Mouse (Mus musculus) cerebellum, postnatal 36 days (tissue): Measurements from ENCODE around the gene Cabp2.
"Not testable (repeated sequence)": the region's sequence is repeated elsewhere in the genome, so short reads cannot be mapped to it uniquely, and the experiment has no call there.

Source experiments
- DNase-seq, 2 experiments: peaks; one replicate each; pipeline ENCODE4 v3.0.0; 2021 to 2022; ENCODE audit warnings: mixed read lengths in 2 of 2

Gene Cabp2

GRCm38 (mm10) chr19:4056727-4057126 lies 24.7 kb upstream of the Cabp2 start:
- no peak for DNase-seq

- DNase-seq = no peak
Measured at GRCm38 (mm10) chr19:4057389-4057788, 24.0 kb upstream of the Cabp2 start.

GRCm38 (mm10) chr19:4057962-4058361 lies 23.4 kb upstream of the Cabp2 start:
- DNase-seq = no peak

GRCm38 (mm10) chr19:4058581-4058980 lies 22.8 kb upstream of the Cabp2 start:
- DNase-seq = no peak

- no peak for DNase-seq
Measured at GRCm38 (mm10) chr19:4059069-4059740, 22.2 kb upstream of the Cabp2 start, which contains the start of gene Gstp3. Gene Gstp3 (minus strand): TSS chr19:4059569.

GRCm38 (mm10) chr19:4060044-4060898 lies 21.1 kb upstream of the Cabp2 start:
- not testable (repeated sequence) for DNase-seq

- DNase-seq = no peak
Measured at GRCm38 (mm10) chr19:4060899-4061465, 20.4 kb upstream of the Cabp2 start.

- not testable (repeated sequence) for DNase-seq
Measured at GRCm38 (mm10) chr19:4063357-4063756, 18.0 kb upstream of the Cabp2 start.

GRCm38 (mm10) chr19:4064501-4064900 lies 16.9 kb upstream of the Cabp2 start:
- DNase-seq = not testable (repeated sequence)

GRCm38 (mm10) chr19:4066280-4066679 lies 15.1 kb upstream of the Cabp2 start:
- no peak for DNase-seq

GRCm38 (mm10) chr19:4066877-4067276 lies 14.5 kb upstream of the Cabp2 start:
- no peak for DNase-seq

GRCm38 (mm10) chr19:4068242-4068641 lies 13.1 kb upstream of the Cabp2 start:
- not testable (repeated sequence) for DNase-seq

- no peak for DNase-seq
Measured at GRCm38 (mm10) chr19:4068717-4069410, 12.5 kb upstream of the Cabp2 start.

- no peak for DNase-seq
Measured at GRCm38 (mm10) chr19:4070311-4070710, 11.1 kb upstream of the Cabp2 start.

- DNase-seq = no peak
Measured at GRCm38 (mm10) chr19:4070756-4071155, 10.6 kb upstream of the Cabp2 start.

- peak in 1 of 2 experiments; percentile 42 for DNase-seq
Measured at GRCm38 (mm10) chr19:4071406-4071805, 10.0 kb upstream of the Cabp2 start.

GRCm38 (mm10) chr19:4072706-4073424 lies 8.5 kb upstream of the Cabp2 start:
- DNase-seq = no peak

- no peak for DNase-seq
Measured at GRCm38 (mm10) chr19:4075531-4075930, 5.8 kb upstream of the Cabp2 start.

GRCm38 (mm10) chr19:4079594-4079993 lies 1.8 kb upstream of the Cabp2 start:
- no peak for DNase-seq

- DNase-seq = peak; percentile 85 to 86
Measured at GRCm38 (mm10) chr19:4080511-4081009, 818 bp upstream of the Cabp2 start.

- peak; percentile 39 to 45 for DNase-seq
Measured at GRCm38 (mm10) chr19:4082219-4082965, 1.0 kb downstream of the Cabp2 start.
